Mouse (Mus musculus) midbrain, postnatal 0 days (tissue): ENCODE results near the gene Gm9887. TPM values are rescaled to one million over a fixed set of nuclear protein-coding genes. Genes with fewer than 3 reads are reported as not detected.

Source experiments
- ATAC-seq: fragments of 200-750 bp; cut with Nextera tagmentation; 2 replicates; pipeline ENCODE4 v1.8.0; 2017; ENCODE audit warnings: moderate number of reproducible peaks, mild to moderate bottlenecking, moderate TSS enrichment, moderate library complexity; ENCODE audit not compliant: low FRiP score
- DNase-seq: peaks from one replicate; pipeline ENCODE4 v3.0.0-alpha.2; 2015; ENCODE audit warnings: low spot score
- H3K27ac ChIP-seq: fragments of 300-500 bp; sonication (generic); 2 replicates; pipeline ENCODE4 v1.5.1; 2014; ENCODE audit warnings: low read depth, mild to moderate bottlenecking, low read length, mixed read lengths
- H3K27me3 ChIP-seq: fragments of 300-500 bp; sonication (generic); 2 replicates; pipeline ENCODE4 v1.6.1; 2014; ENCODE audit warnings: low read length, control low read depth, mixed read lengths; ENCODE audit not compliant: insufficient read depth
- H3K36me3 ChIP-seq: fragments of 300-500 bp; sonication (generic); 2 replicates; pipeline ENCODE4 v1.6.1; 2014; ENCODE audit warnings: low read length, control low read depth, mixed read lengths; ENCODE audit not compliant: insufficient read depth
- H3K4me1 ChIP-seq: fragments of 300-500 bp; sonication (generic); 2 replicates; pipeline ENCODE4 v1.6.1; 2014; ENCODE audit warnings: mild to moderate bottlenecking, control low read depth, antibody characterized with exemption, low read length, mixed read lengths; ENCODE audit not compliant: insufficient read depth
- H3K4me2 ChIP-seq: fragments of 300-500 bp; sonication (generic); 2 replicates; pipeline ENCODE4 v1.6.1; 2014; ENCODE audit warnings: low read depth, mild to moderate bottlenecking, low read length, mixed read lengths; ENCODE audit not compliant: poor library complexity, severe bottlenecking
- H3K4me3 ChIP-seq: fragments of 300-500 bp; sonication (generic); 2 replicates; pipeline ENCODE4 v1.5.1; 2014; ENCODE audit warnings: low read depth, mild to moderate bottlenecking, low read length, moderate library complexity
- H3K9ac ChIP-seq: fragments of 300-500 bp; sonication (generic); replicated peaks from 2 replicates; pipeline ENCODE4 v1.6.1; 2014; ENCODE audit warnings: mild to moderate bottlenecking, low read length, moderate library complexity, mixed read lengths; ENCODE audit not compliant: poor library complexity, severe bottlenecking
- H3K9me3 ChIP-seq: fragments of 300-500 bp; sonication (generic); 2 replicates; pipeline ENCODE4 v1.6.1; 2016; ENCODE audit warnings: low read length, control low read depth
- CTCF ChIP-seq: IDR thresholded peaks from 2 replicates; pipeline ENCODE4 v1.5.1; 2016; ENCODE audit warnings: antibody characterized with exemption, mild to moderate bottlenecking
- WGBS: fragments of 180-500 bp; shearing (Covaris S2); extraction: QIAGEN DNeasy Blood & Tissue Kit; methylation state at CpG from one replicate; pipeline ENCODE4 v1.1.7; 2014; 5-methylcytosine and 5-hydroxymethylcytosine counted together
- polyA plus RNA-seq: library from polyadenylated mRNA; unstranded; fragments of >200 nt; fragmentation: Nextera tagmentation; extraction: Ambion mirVana; gene quantifications from 2 replicates; pipeline ENCODE4 v1.2.1, GENCODE M21; 2015
- total RNA-seq: library from RNA; depleted of rRNA; stranded (reverse); fragments of >200 nt; gene quantifications from 2 replicates; pipeline ENCODE4 v1.2.3, GENCODE M21; 2014

Gene Gm9887
- total and polyA plus RNA-seq, 2 experiments from 2014 or later: 1.0 TPM; not detected in 1

- Histone ChIP-seq H3K27me3 (no peaks in the 10 kb centered on the region), H3K27ac (no peak overlapping the region), H3K9ac (no peak overlapping the region), H3K4me3 (no peak overlapping the region), H3K36me3 (no peaks in the 10 kb centered on the region), H3K4me1 (no peaks in the 10 kb centered on the region), H3K4me2 (no peak overlapping the region), H3K9me3 (no peaks in the 10 kb centered on the region)
- DNase-seq: no peak
- TF ChIP-seq CTCF: no peak
- ATAC-seq: no peak
- WGBS: 79% methylated on average over 7 of the region's 7 CpGs
Observed at GRCm38 (mm10) chr12:69416793-69417192, 44.5 kb upstream of the Gm9887 start.

- Histone ChIP-seq H3K4me1 (no peaks in the 10 kb centered on the region), H3K9ac (no peak overlapping the region), H3K27me3 (no peaks in the 10 kb centered on the region), H3K36me3 (no peaks in the 10 kb centered on the region), H3K27ac (no peak overlapping the region), H3K9me3 (no peaks in the 10 kb centered on the region), H3K4me2 (no peak overlapping the region), H3K4me3 (no peak overlapping the region)
- 80% methylated on average over 4 of the region's 4 CpGs for WGBS
- DNase-seq (no peak), ATAC-seq (no peak)
- no peak for TF ChIP-seq CTCF
Observed at GRCm38 (mm10) chr12:69414826-69415572, 42.7 kb upstream of the Gm9887 start.

DNA sequence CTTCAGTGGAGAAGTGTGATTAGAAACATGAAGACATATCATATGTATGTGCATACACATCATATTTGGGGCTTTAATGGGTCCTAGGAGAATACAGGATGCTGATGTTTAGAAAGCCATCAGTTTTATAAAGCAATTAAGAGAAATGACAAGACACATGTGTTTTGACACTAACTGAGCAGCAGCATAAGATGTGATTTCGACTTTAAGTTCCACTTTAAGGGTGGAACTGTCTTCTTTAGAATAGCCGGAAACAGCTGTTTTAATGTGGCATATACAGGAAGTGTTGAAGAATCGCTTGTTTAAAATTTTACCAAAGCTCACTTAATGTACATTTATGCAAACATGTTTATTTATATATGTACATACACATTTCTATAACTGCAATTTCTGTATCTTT, 41.0 kb upstream of the Gm9887 start:
- H3K9me3 ChIP-seq: no peaks in the 10 kb centered on the region
- no peak for TF ChIP-seq CTCF
- H3K4me2 ChIP-seq: no peak overlapping the region
- H3K36me3 ChIP-seq: no peaks in the 10 kb centered on the region
- H3K4me3 ChIP-seq: no peak overlapping the region
- DNase-seq (no peak), ATAC-seq (no peak)
- H3K4me1 ChIP-seq: no peaks in the 10 kb centered on the region
- H3K9ac ChIP-seq: no peak overlapping the region
- H3K27me3 ChIP-seq: no peaks in the 10 kb centered on the region
- no peak overlapping the region for H3K27ac ChIP-seq
- WGBS: 81% methylated on average over 3 of the region's 3 CpGs

DNA sequence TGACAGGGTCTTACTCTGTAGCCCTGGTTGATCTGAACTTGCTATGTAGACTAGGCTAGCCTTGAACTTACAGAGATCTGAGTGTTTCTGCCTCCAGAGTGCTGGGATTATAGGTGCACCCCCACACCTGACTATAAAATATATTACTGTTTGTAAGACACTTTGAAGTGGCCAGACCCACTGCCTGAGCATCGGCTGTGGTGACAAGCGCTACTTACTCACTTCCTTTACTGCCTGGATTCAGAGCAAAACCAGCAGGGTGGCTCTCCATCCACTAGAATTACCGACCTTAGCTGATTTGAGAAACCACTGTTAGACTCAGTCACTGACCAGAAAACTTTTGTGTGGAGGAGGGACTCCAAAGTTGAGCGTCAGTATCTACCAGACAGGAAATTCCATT, 39.7 kb upstream of the Gm9887 start:
- WGBS: 76% methylated on average over 4 of the region's 4 CpGs
- no peak overlapping the region for H3K27ac ChIP-seq
- no peak for TF ChIP-seq CTCF

GRCm38 (mm10) chr12:69410767-69411166, 38.5 kb upstream of the Gm9887 start:
- H3K4me3 ChIP-seq: no peak overlapping the region
- ATAC-seq (no peak), DNase-seq (no peak)
- no peak overlapping the region for H3K27ac ChIP-seq
- no peaks in the 10 kb centered on the region for H3K36me3 ChIP-seq
- H3K27me3 ChIP-seq: no peaks in the 10 kb centered on the region
- no peaks in the 10 kb centered on the region for H3K4me1 ChIP-seq
- H3K4me2 ChIP-seq: no peak overlapping the region
- no peak overlapping the region for H3K9ac ChIP-seq
- no peak for TF ChIP-seq CTCF
- no peaks in the 10 kb centered on the region for H3K9me3 ChIP-seq
- 68% methylated on average over 5 of the region's 5 CpGs for WGBS

More for the DNA sequence above, 39.7 kb upstream of the Gm9887 start:
- DNase-seq (no peak), ATAC-seq (no peak)
- Histone ChIP-seq H3K4me3 (no peak overlapping the region), H3K4me2 (no peak overlapping the region), H3K9ac (no peak overlapping the region), H3K36me3 (no peaks in the 10 kb centered on the region), H3K4me1 (no peaks in the 10 kb centered on the region), H3K27me3 (no peaks in the 10 kb centered on the region), H3K9me3 (no peaks in the 10 kb centered on the region)

- no peaks in the 10 kb centered on the region for H3K9me3 ChIP-seq
- H3K4me2 ChIP-seq: no peak overlapping the region
- H3K36me3 ChIP-seq: no peaks in the 10 kb centered on the region
- DNase-seq (no peak), ATAC-seq (no peak)
- H3K9ac ChIP-seq: no peak overlapping the region
- H3K27me3 ChIP-seq: no peaks in the 10 kb centered on the region
- TF ChIP-seq CTCF: no peak
- no peak overlapping the region for H3K4me3 ChIP-seq
- 93% methylated on average over 13 of the region's 13 CpGs for WGBS
- no peak overlapping the region for H3K27ac ChIP-seq
- H3K4me1 ChIP-seq: no peaks in the 10 kb centered on the region
Observed at GRCm38 (mm10) chr12:69402594-69403167, 30.4 kb upstream of the Gm9887 start.
